Mouse (Mus musculus) embryonic facial prominence, embryonic 14.5 days (tissue): ENCODE measurements around the gene Aldh3b3. TPM values are rescaled to one million over a fixed set of nuclear protein-coding genes. Genes with fewer than 3 reads are reported as not detected.
A peak's percentile ranks its signal among the peaks of the same experiment; 100 is the strongest.
"Not testable (repeated sequence)": the region's sequence is repeated elsewhere in the genome, so short reads cannot be mapped to it uniquely, and the experiment has no call there.

Experiments
- ATAC-seq: fragments of 200-750 bp; cut with Nextera tagmentation; 2 replicates; pipeline ENCODE4 v1.8.0; 2017; ENCODE audit warnings: low read depth, moderate number of reproducible peaks, moderate TSS enrichment
- DNase-seq: peaks from one replicate; pipeline ENCODE4 v3.0.0-alpha.2; 2015; ENCODE audit warnings: low spot score
- H3K27ac ChIP-seq: fragments of 300-500 bp; sonication (generic); replicated peaks from 2 replicates; pipeline ENCODE4 v1.5.1; 2014; ENCODE audit warnings: low read depth, mild to moderate bottlenecking, low read length, moderate library complexity
- H3K27me3 ChIP-seq: fragments of 300-500 bp; sonication (generic); replicated peaks from 2 replicates; pipeline ENCODE4 v1.6.1; 2014; ENCODE audit warnings: low read length; ENCODE audit not compliant: control insufficient read depth, insufficient read depth
- H3K36me3 ChIP-seq: fragments of 300-500 bp; sonication (generic); 2 replicates; pipeline ENCODE4 v1.6.1; 2014; ENCODE audit warnings: low read length, mixed read lengths; ENCODE audit not compliant: control insufficient read depth, insufficient read depth
- H3K4me1 ChIP-seq: fragments of 300-500 bp; sonication (generic); 2 replicates; pipeline ENCODE4 v1.6.1; 2014; ENCODE audit warnings: antibody characterized with exemption, low read length; ENCODE audit not compliant: control insufficient read depth, insufficient read depth
- H3K4me2 ChIP-seq: fragments of 300-500 bp; sonication (generic); 2 replicates; pipeline ENCODE4 v1.6.1; 2014; ENCODE audit warnings: low read depth, mild to moderate bottlenecking, low read length, moderate library complexity, mixed read lengths
- H3K4me3 ChIP-seq: fragments of 300-500 bp; sonication (generic); 2 replicates; pipeline ENCODE4 v1.5.1; 2014; ENCODE audit warnings: low read depth, mild to moderate bottlenecking, low read length
- H3K9ac ChIP-seq: fragments of 300-500 bp; sonication (generic); 2 replicates; pipeline ENCODE4 v1.6.1; 2014; ENCODE audit warnings: low read depth, mild to moderate bottlenecking, low read length, moderate library complexity, mixed read lengths
- H3K9me3 ChIP-seq: fragments of 300-500 bp; sonication (generic); 2 replicates; pipeline ENCODE4 v1.6.1; 2016; ENCODE audit warnings: low read length; ENCODE audit not compliant: control insufficient read depth
- WGBS: fragments of 180-500 bp; shearing (Covaris S2); extraction: QIAGEN DNeasy Blood & Tissue Kit; methylation state at CpG from one replicate; pipeline ENCODE4 v1.1.7; 2014; 5-methylcytosine and 5-hydroxymethylcytosine counted together
- polyA plus RNA-seq: library from polyadenylated mRNA; unstranded; fragments of >200 nt; fragmentation: Nextera tagmentation; extraction: Ambion mirVana; gene quantifications from 2 replicates; pipeline ENCODE4 v1.2.1, GENCODE M21; 2014

Aldh3b3 gene
- polyA plus RNA-seq, 1 experiment from 2014 or later = 0.18 TPM

- Histone ChIP-seq H3K27me3 (no peaks in the 10 kb centered on the region), H3K27ac (no peak overlapping the region), H3K9ac (no peak overlapping the region), H3K4me2 (no peak overlapping the region), H3K36me3 (no peaks in the 10 kb centered on the region), H3K4me3 (no peak overlapping the region), H3K9me3 (no peaks in the 10 kb centered on the region), H3K4me1 (no peaks in the 10 kb centered on the region)
- ATAC-seq = no peak
- no peak for DNase-seq
These were observed 585 bp downstream of the Aldh3b3 start for GRCm38 (mm10) chr19:3959030-3959429.

GRCm38 (mm10) chr19:3960211-3960610 lies 1.8 kb downstream of the Aldh3b3 start:
- no peaks in the 10 kb centered on the region for H3K27me3 ChIP-seq
- H3K27ac ChIP-seq = no peak overlapping the region
- H3K4me3 ChIP-seq = no peak overlapping the region
- no peaks in the 10 kb centered on the region for H3K4me1 ChIP-seq
- ATAC-seq = no peak
- DNase-seq = no peak
- H3K9me3 ChIP-seq = no peaks in the 10 kb centered on the region
- no peaks in the 10 kb centered on the region for H3K36me3 ChIP-seq
- no peak overlapping the region for H3K4me2 ChIP-seq
- no peak overlapping the region for H3K9ac ChIP-seq
- WGBS = 67% methylated on average over 5 of the region's 5 CpGs

GRCm38 (mm10) chr19:3961805-3962204 lies 3.4 kb downstream of the Aldh3b3 start:
- 60% methylated on average over 5 of the region's 6 CpGs for WGBS
- H3K4me3 ChIP-seq, DNase-seq, ATAC-seq, H3K27me3 ChIP-seq, H3K4me1 ChIP-seq, H3K9me3 ChIP-seq, H3K4me2 ChIP-seq, H3K36me3 ChIP-seq, H3K27ac ChIP-seq, H3K9ac ChIP-seq: not testable (repeated sequence)

DNA sequence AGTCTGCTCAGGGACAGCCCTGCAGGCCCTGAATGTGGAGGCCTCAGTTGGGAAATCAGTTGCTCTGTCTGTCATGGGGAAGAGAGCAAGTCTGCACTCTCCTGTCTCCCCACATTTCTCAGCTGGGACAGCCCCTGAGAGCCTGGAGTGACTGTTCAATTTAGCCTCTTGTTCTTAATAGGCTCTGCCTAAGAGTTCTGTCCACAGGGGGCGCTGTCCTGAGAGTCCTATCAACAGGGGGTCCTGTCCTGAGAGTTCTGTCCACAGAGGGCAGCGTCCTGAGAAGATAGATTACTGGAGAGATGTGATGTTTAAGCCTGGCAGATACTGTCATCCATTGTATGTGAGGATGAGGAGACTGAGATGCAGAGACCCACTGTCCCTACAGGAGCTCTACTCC lies 4.0 kb downstream of the Aldh3b3 start:
- Histone ChIP-seq H3K9me3 (no peaks in the 10 kb centered on the region), H3K27me3 (no peaks in the 10 kb centered on the region), H3K9ac (no peak overlapping the region), H3K36me3 (no peaks in the 10 kb centered on the region), H3K27ac (no peak overlapping the region), H3K4me2 (no peak overlapping the region), H3K4me1 (no peaks in the 10 kb centered on the region), H3K4me3 (no peak overlapping the region)
- ATAC-seq (no peak), DNase-seq (no peak)
- 7% methylated on average over 2 of the region's 2 CpGs for WGBS

DNA sequence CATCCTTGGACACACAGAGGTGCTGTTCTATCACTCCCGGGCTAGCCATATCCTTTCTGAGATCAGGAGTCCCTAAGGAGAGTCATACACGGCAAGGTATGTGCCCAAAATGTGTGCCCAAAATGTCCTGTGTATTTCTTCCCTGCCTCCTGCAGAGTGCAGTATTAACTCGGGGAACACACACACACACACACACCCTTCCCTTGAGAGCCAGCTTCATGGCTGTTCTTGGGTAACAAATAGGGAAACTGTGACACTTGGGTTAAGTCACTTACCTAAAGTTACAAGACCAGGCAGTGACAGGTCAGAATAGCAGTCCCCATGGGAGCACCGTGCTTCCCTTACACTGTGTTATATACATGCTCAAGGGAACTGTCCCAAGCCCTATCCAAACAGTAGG lies 5.6 kb downstream of the Aldh3b3 start:
- no peaks in the 10 kb centered on the region for H3K36me3 ChIP-seq
- H3K27ac ChIP-seq = no peak overlapping the region
- no peaks in the 10 kb centered on the region for H3K9me3 ChIP-seq
- no peak overlapping the region for H3K9ac ChIP-seq
- no peak overlapping the region for H3K4me3 ChIP-seq
- no peaks in the 10 kb centered on the region for H3K27me3 ChIP-seq
- no peaks in the 10 kb centered on the region for H3K4me1 ChIP-seq
- no peak for DNase-seq
- 64% methylated on average over 4 of the region's 4 CpGs for WGBS
- H3K4me2 ChIP-seq = no peak overlapping the region
- ATAC-seq = no peak

DNA sequence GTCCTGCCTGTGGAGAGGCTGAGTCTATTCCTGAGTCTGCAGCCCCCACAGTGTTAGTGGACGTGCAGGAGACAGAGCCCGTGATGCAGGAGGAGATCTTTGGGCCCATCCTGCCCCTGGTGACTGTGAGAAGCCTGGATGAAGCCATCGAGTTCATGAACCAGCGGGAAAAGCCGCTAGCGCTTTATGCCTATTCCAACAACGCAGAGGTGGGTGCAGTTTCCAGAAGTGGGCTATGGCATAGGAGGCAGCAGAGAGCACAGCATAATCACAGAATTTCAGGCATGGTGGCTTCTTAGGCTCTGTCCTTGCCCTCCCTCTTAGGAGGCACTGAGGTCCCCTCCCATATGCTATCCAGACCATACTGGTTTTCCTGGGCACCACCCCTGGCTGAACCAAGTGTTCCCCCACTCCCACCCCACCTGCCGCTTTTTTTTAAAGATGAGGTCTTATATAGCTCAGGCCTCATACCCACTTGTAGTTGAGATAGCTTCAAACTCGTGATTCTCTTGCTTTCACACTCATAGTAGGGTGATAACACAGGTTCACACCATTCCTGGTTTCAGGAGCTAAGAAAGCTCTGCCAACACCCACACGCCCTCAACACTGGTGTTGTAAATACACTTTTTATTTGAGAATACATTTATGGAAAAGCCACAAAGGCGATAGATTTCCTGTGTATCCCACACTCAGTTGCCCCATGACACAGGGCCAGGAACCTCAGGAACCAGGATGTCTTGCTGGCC lies 8.1 kb downstream of the Aldh3b3 start:
- no peak for ATAC-seq
- Histone ChIP-seq H3K9ac (no peak overlapping the region), H3K9me3 (no peaks in the 10 kb centered on the region), H3K27ac (no peak overlapping the region), H3K27me3 (no peaks in the 10 kb centered on the region), H3K4me2 (no peak overlapping the region), H3K36me3 (no peaks in the 10 kb centered on the region), H3K4me1 (no peaks in the 10 kb centered on the region), H3K4me3 (no peak overlapping the region)
- WGBS = 73% methylated on average over 11 of the region's 11 CpGs
- DNase-seq = no peak

- H3K36me3 ChIP-seq = no peaks in the 10 kb centered on the region
- 48% methylated on average over 3 of the region's 3 CpGs for WGBS
- no peak overlapping the region for H3K27ac ChIP-seq
- no peaks in the 10 kb centered on the region for H3K4me1 ChIP-seq
- ATAC-seq = no peak
- H3K4me3 ChIP-seq = no peak overlapping the region
- H3K9me3 ChIP-seq = no peaks in the 10 kb centered on the region
- H3K4me2 ChIP-seq = no peak overlapping the region
- DNase-seq = no peak
- no peak overlapping the region for H3K9ac ChIP-seq
- H3K27me3 ChIP-seq = no peaks in the 10 kb centered on the region
These were observed 8.8 kb downstream of the Aldh3b3 start for GRCm38 (mm10) chr19:3967258-3967657.

DNA sequence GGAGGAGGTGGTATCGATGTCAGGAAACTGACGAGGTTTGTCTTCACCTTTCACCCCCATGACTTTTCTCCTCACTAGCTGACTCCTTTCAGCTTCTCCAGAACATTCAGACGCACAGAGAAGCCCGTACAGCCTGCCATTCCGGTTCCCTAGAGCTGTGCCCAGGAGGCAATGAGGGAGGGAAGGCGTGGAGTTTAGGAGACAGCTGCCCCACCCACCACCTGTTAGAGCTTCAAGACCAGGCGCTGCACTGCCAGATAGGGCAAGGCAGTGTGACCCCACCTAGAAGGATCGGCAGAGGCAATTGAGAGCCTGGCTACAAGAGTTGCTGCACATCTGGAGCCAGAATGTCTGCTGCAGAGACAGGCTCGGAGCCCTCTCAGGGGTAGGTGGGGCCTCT lies 13.8 kb downstream of the Aldh3b3 start, which contains the start of gene Aldh3b2:
Aldh3b2 (plus strand) TSS at position 100 of the 400 bp plus-strand sequence.
- H3K4me2 ChIP-seq = no peak within 1 kb of the TSS
- no peaks in the 10 kb centered on the region for H3K9me3 ChIP-seq
- H3K9ac ChIP-seq = no peak within 1 kb of the TSS; the same call in 1 of the 2 replicates
- ATAC-seq = peak; percentile 75
- peak; percentile 87 for DNase-seq
- H3K36me3 ChIP-seq = no peaks in the 10 kb centered on the region
- H3K4me1 ChIP-seq = no peaks in the 10 kb centered on the region; the same call in 1 of the 2 replicates
- 0 out of 2 replicates have a peak within 1 kb of the TSS, but pooled peaks have one; percentile 21 for H3K27ac ChIP-seq
- no peak within 1 kb of the TSS for H3K4me3 ChIP-seq
- H3K27me3 ChIP-seq = no peaks in the 10 kb centered on the region
- WGBS = 16% methylated on average over 9 of the region's 9 CpGs

GRCm38 (mm10) chr19:3974608-3975007 lies 16.2 kb downstream of the Aldh3b3 start:
- not testable (repeated sequence) for H3K4me3 ChIP-seq, H3K4me1 ChIP-seq, H3K27me3 ChIP-seq, H3K9ac ChIP-seq, H3K4me2 ChIP-seq, DNase-seq, ATAC-seq, H3K9me3 ChIP-seq, H3K36me3 ChIP-seq, H3K27ac ChIP-seq
- 73% methylated on average over 6 of the region's 6 CpGs for WGBS
